Mouse (Mus musculus): Measurements from ENCODE around the gene BC035044. TPM values are rescaled to one million over a fixed set of nuclear protein-coding genes. Genes with fewer than 3 reads are reported as not detected.
"Not testable (repeated sequence)": the region's sequence is repeated elsewhere in the genome, so short reads cannot be mapped to it uniquely, and the experiment has no call there.

The BC035044 gene
- polyA plus RNA-seq, 1 experiment from 2014 or later: 0.67 TPM

DNA sequence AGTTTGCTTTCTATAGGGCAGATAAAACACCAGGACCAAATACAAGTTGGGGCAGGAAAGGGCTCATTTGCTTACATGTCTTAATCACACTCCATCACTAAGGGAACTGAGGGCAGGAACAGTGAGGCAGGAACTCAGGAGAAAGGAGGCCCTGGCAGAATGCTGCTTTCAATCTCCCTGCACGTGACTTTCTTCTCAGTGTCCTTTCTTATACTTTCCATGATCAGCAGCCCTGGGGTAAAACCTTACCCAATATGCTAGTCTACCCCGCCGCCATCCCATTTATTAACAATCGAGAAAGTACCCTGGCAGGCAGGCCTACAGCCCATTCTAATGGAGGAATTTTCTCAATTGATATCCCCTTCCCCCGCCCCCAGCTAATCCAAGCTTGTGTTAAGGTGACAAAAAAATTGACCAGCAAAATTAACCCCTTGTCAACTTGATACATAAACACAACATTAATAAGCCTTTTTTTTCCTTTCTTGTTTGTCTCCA lies 46.3 kb downstream of the BC035044 start:
- Histone ChIP-seq H3K9ac (ENCODE audit: low read length) (no peak overlapping the region), H3K27ac (ENCODE audit: low read depth, low read length) (no peak overlapping the region), H3K36me3 (ENCODE audit: control insufficient read depth, insufficient read depth, low read length) (no peaks in the 10 kb centered on the region), H3K4me3 (ENCODE audit: low read depth, low read length) (no peak overlapping the region), H3K4me1 (ENCODE audit: control insufficient read depth, insufficient read depth, low read length) (peaks cover 3% of the 10 kb centered on the region), H3K27me3 (ENCODE audit: control insufficient read depth, insufficient read depth, low read length) (no peaks in the 10 kb centered on the region), H3K4me2 (no peak overlapping the region), H3K9me3 (ENCODE audit: control insufficient read depth, low read length) (no peaks in the 10 kb centered on the region)
- 78% methylated on average over 5 of the region's 5 CpGs for WGBS
- ATAC-seq (ENCODE audit: low FRiP score) (no peak), DNase-seq (ENCODE audit: low spot score, missing footprints) (no peak)

DNA sequence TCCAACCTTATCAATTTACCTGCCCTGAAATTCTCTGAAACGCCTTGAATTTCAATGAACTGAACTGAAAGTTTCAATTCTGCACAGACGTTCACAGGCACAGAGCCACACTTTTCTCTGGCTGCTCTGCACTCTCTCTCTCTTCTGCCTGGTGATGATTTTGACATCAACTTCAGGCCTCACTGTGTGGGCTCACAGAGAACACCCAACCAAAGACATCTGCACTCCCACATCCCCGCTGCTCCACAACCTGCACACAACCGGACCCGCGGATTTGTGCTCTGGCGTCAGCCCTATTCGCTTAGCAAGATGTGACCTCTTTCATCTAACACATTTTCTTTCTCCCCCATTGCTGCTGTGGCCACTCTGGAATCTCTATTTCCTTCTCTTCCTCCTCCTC lies 46.8 kb downstream of the BC035044 start:
- H3K27me3 ChIP-seq (ENCODE audit: control insufficient read depth, insufficient read depth, low read length): no peaks in the 10 kb centered on the region
- H3K4me1 ChIP-seq (ENCODE audit: control insufficient read depth, insufficient read depth, low read length): peaks cover 3% of the 10 kb centered on the region
- ATAC-seq (ENCODE audit: low FRiP score) (no peak), DNase-seq (ENCODE audit: low spot score, missing footprints) (no peak)
- H3K9me3 ChIP-seq (ENCODE audit: control insufficient read depth, low read length): no peaks in the 10 kb centered on the region
- WGBS: 34% methylated on average over 8 of the region's 8 CpGs
- peak overlapping the region; percentile 79 for H3K4me3 ChIP-seq (ENCODE audit: low read depth, low read length)
- H3K27ac ChIP-seq (ENCODE audit: low read depth, low read length): no peak overlapping the region
- no peak overlapping the region for H3K9ac ChIP-seq (ENCODE audit: low read length)
- H3K4me2 ChIP-seq: peak overlapping the region; percentile 65; the same call in 1 of the 2 replicates
- H3K36me3 ChIP-seq (ENCODE audit: control insufficient read depth, insufficient read depth, low read length): no peaks in the 10 kb centered on the region

DNA sequence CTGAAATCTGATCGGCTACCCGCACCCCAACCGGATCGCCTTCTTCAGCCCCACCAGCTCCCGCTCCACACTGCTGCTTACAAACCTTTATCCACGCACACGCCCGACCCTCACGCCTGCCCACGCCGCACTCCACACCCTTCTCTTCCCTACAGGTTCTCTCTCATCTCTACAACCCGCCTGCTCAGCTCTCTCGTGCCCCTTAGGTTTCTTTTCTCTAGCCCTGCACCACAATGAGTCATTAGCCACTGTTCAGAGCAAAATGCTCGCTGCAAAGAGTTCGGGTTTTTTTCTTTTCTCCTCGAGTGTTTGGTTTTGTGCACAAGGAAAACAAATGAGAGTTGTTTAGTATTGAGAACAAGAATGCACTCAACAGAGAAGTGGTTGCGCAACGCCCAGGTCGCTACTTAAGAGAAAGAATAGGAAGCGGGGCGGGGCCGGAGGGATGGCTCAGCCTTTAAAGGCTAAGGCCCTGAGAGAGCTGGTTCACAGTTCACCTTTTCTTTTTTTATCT lies 47.4 kb downstream of the BC035044 start:
- DNase-seq (ENCODE audit: low spot score, missing footprints) (peak; percentile 95), ATAC-seq (ENCODE audit: low FRiP score) (peak; percentile 52)
- H3K4me3 ChIP-seq (ENCODE audit: low read depth, low read length): peak overlapping the region; percentile 79
- H3K9me3 ChIP-seq (ENCODE audit: control insufficient read depth, low read length): no peaks in the 10 kb centered on the region
- H3K27me3 ChIP-seq (ENCODE audit: control insufficient read depth, insufficient read depth, low read length): no peaks in the 10 kb centered on the region
- peak overlapping the region; percentile 65 for H3K4me2 ChIP-seq
- under 1% methylated on average over 22 of the region's 22 CpGs for WGBS
- no peaks in the 10 kb centered on the region for H3K36me3 ChIP-seq (ENCODE audit: control insufficient read depth, insufficient read depth, low read length)
- H3K27ac ChIP-seq (ENCODE audit: low read depth, low read length): peak overlapping the region; percentile 80
- H3K9ac ChIP-seq (ENCODE audit: low read length): peak overlapping the region; percentile 81
- peaks cover 3% of the 10 kb centered on the region for H3K4me1 ChIP-seq (ENCODE audit: control insufficient read depth, insufficient read depth, low read length)

DNA sequence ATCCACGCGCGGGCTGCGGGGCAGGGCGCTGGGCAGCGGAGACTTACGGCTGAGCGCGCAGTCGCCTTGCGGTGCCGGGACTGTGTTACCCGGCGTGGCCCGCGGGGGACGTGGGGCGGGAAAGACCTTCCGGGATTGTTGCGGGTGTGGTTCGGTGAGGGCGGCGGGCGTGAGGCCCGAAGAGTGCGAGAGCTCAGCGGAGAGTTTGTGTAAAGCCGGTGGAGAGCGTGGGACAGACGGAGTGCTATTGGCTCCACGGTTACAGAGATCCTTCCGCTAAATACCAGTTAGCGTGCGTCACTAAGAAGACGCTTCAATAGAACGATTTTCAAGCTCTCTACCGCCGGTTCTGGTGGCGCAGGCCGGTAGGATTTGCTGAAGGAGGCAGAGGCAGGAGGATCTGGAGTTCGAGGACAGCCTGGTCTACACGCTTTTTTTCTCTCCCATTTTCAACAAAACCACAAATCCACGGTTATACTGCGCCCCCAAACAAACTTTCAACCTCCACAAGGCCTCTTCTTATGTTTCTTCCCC lies 47.9 kb downstream of the BC035044 start:
- no peaks in the 10 kb centered on the region for H3K9me3 ChIP-seq (ENCODE audit: control insufficient read depth, low read length)
- peak overlapping the region; percentile 80 for H3K27ac ChIP-seq (ENCODE audit: low read depth, low read length)
- peak overlapping the region; percentile 79 for H3K4me3 ChIP-seq (ENCODE audit: low read depth, low read length)
- no peaks in the 10 kb centered on the region for H3K36me3 ChIP-seq (ENCODE audit: control insufficient read depth, insufficient read depth, low read length)
- WGBS: under 1% methylated on average over 44 of the region's 44 CpGs
- H3K4me2 ChIP-seq: peak overlapping the region; percentile 65
- ATAC-seq (ENCODE audit: low FRiP score): peak; percentile 71
- peak; percentile 100 for DNase-seq (ENCODE audit: low spot score, missing footprints)
- H3K27me3 ChIP-seq (ENCODE audit: control insufficient read depth, insufficient read depth, low read length): no peaks in the 10 kb centered on the region
- peak overlapping the region; percentile 82 for H3K9ac ChIP-seq (ENCODE audit: low read length)
- H3K4me1 ChIP-seq (ENCODE audit: control insufficient read depth, insufficient read depth, low read length): peaks cover 3% of the 10 kb centered on the region

DNA sequence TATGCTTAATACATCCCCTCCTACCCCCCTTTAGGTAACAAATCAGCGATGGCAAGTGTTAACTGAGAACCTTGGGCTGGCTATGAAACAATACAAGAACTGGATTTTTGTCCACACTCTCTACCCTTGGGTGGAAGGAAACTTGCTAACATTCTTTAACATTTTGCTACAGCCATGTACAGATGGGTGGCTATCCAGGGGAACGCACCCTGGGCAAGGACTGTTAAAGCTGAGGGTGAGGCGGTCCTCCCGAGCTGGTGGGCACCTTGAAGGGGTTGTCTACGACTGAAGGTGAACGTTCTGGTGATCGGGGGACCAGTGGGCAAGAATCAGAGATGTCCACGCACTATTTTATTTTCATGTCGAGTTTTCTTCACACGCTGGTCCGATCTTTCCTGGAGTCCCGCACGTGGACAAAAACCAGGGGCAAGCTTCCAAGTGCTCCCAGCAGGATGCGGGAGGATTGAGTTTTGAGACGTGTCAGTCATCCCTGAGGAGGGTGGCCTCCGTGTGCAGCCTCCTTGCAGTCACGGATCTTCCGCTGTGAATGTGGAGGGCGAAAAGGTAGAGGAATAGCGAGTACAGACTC lies 48.5 kb downstream of the BC035044 start:
- Histone ChIP-seq H3K27ac (ENCODE audit: low read depth, low read length) (peak overlapping the region; percentile 57; the same call in 1 of the 2 replicates), H3K4me2 (peak overlapping the region; percentile 65), H3K4me1 (ENCODE audit: control insufficient read depth, insufficient read depth, low read length) (peaks cover 3% of the 10 kb centered on the region), H3K9ac (ENCODE audit: low read length) (peak overlapping the region; percentile 82), H3K27me3 (ENCODE audit: control insufficient read depth, insufficient read depth, low read length) (no peaks in the 10 kb centered on the region), H3K36me3 (ENCODE audit: control insufficient read depth, insufficient read depth, low read length) (no peaks in the 10 kb centered on the region), H3K9me3 (ENCODE audit: control insufficient read depth, low read length) (no peaks in the 10 kb centered on the region), H3K4me3 (ENCODE audit: low read depth, low read length) (peak overlapping the region; percentile 79)
- ATAC-seq (ENCODE audit: low FRiP score) (no peak), DNase-seq (ENCODE audit: low spot score, missing footprints) (peak; percentile 94)
- under 1% methylated on average over 20 of the region's 20 CpGs for WGBS

DNA sequence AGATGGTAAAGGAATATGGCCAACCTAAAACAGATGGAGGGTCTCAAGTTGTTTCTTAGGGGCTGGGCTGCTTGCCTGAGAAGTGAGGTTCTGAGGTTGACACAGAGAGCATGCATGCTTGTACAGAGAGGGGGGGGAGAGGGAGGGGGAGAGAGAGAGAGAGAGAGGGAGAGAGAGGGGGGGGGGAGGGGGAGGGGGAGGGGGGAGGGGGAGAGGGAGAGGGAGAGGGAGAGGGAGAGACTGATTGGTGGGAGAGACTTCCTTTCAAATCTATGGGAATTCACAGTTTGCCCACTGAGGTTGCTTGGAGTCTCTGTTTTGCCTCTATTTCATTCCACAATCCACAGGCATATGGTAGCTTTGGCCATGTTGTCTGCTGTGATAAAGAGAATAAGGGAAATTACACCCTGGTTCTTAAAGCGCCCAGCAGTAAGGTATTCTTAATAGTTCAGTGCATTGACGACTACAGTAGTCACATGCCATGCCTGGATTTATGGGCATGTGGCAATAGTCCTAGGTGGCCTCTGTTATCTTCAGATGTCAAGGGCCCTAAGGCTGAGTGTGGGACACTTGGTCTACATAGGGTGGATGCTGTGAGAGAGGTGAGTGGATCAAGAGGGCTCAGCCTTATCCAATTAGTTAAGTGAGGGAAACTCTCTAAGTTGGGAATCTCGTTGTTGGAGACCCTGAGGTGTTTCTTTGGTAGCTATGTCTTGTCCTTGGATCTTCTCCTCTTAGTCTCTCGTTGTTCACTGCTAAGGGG lies 49.4 kb downstream of the BC035044 start:
- peak overlapping the region; percentile 65; the same call in 1 of the 2 replicates for H3K4me2 ChIP-seq
- peak overlapping the region; percentile 79 for H3K4me3 ChIP-seq (ENCODE audit: low read depth, low read length)
- no peaks in the 10 kb centered on the region for H3K27me3 ChIP-seq (ENCODE audit: control insufficient read depth, insufficient read depth, low read length)
- DNase-seq (ENCODE audit: low spot score, missing footprints) (no peak), ATAC-seq (ENCODE audit: low FRiP score) (no peak)
- no peak overlapping the region; the same call in 1 of the 2 replicates for H3K9ac ChIP-seq (ENCODE audit: low read length)
- no peak overlapping the region for H3K27ac ChIP-seq (ENCODE audit: low read depth, low read length)
- H3K9me3 ChIP-seq (ENCODE audit: control insufficient read depth, low read length): no peaks in the 10 kb centered on the region
- no peaks in the 10 kb centered on the region for H3K36me3 ChIP-seq (ENCODE audit: control insufficient read depth, insufficient read depth, low read length)
- WGBS: 46% methylated on average over 4 of the region's 4 CpGs
- peaks cover 3% of the 10 kb centered on the region for H3K4me1 ChIP-seq (ENCODE audit: control insufficient read depth, insufficient read depth, low read length)

DNA sequence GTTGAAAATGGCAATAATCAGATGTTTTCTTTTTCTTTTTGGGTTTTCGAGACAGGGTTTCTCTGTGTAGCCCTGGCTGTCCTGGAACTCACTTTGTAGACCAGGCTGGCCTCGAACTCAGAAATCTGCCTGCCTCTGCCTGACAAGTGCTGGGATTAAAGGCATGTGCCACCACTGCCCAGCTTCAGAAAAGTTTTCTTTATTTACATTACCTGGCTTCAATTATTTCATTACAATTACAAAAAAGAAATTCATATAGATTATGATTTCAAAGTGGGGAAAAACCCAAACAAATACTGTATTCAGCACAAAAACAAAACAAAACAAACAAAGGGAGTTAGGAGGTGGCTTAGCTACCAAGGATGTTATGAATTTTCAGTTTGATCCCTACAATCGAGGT lies 50.3 kb downstream of the BC035044 start:
- H3K9me3 ChIP-seq (ENCODE audit: control insufficient read depth, low read length); ATAC-seq (ENCODE audit: low FRiP score); H3K4me2 ChIP-seq; H3K4me3 ChIP-seq (ENCODE audit: low read depth, low read length); H3K27me3 ChIP-seq (ENCODE audit: control insufficient read depth, insufficient read depth, low read length); H3K4me1 ChIP-seq (ENCODE audit: control insufficient read depth, insufficient read depth, low read length); H3K36me3 ChIP-seq (ENCODE audit: control insufficient read depth, insufficient read depth, low read length); H3K9ac ChIP-seq (ENCODE audit: low read length); DNase-seq (ENCODE audit: low spot score, missing footprints); H3K27ac ChIP-seq (ENCODE audit: low read depth, low read length): not testable (repeated sequence)
- WGBS: 90% methylated on average over 3 of the region's 3 CpGs

DNA sequence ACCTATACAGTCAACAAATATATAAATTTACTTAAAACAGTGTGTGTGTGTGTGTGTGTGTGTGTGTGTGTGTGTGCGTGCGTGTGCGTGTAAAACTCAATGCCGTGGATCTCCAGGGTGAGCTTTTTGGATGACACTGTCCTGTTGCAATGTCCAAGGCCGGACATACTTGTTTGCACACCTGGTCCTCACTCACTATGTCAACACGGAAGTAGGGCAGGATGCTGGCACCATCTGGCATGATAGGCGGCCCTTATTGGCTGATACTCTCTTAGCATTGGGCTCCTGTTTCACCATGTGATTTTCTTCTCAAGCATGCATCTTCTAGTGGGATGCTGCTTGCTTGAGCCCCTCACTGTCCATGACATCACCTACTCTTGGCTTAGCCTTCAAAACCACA lies 51.0 kb downstream of the BC035044 start:
- 60% methylated on average over 7 of the region's 7 CpGs for WGBS
- H3K27ac ChIP-seq (ENCODE audit: low read depth, low read length): no peak overlapping the region
- DNase-seq (ENCODE audit: low spot score, missing footprints) (peak; percentile 86), ATAC-seq (ENCODE audit: low FRiP score) (no peak)
- H3K4me2 ChIP-seq: peak overlapping the region; percentile 64
- no peak overlapping the region for H3K9ac ChIP-seq (ENCODE audit: low read length)
- H3K27me3 ChIP-seq (ENCODE audit: control insufficient read depth, insufficient read depth, low read length): no peaks in the 10 kb centered on the region
- H3K4me1 ChIP-seq (ENCODE audit: control insufficient read depth, insufficient read depth, low read length): peaks cover 3% of the 10 kb centered on the region
- no peaks in the 10 kb centered on the region for H3K9me3 ChIP-seq (ENCODE audit: control insufficient read depth, low read length)
- no peaks in the 10 kb centered on the region for H3K36me3 ChIP-seq (ENCODE audit: control insufficient read depth, insufficient read depth, low read length)
- H3K4me3 ChIP-seq (ENCODE audit: low read depth, low read length): no peak overlapping the region
